In the genomic region with DNA sequence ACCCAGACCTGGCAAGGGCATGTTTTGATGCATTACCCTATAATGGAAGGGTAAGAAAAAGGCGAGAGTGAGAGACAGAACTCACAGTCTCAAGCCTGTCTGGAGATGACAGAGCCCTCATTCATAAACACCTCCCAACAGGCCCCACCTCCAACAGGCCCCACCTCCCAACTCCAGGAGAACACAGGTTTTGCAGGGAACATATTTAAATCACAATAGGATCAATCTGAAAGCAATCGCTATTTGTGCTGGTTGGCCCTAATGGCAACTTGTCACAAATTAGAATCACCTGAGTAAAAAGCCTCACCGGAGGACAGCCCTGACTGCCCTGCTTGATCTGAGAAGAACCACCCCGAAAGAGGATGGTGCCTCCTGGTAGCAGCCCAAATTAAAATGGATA, we compare ENCODE assay signal across 24 mouse cellular contexts. TPM values are rescaled to one million over a fixed set of nuclear protein-coding genes. Genes with fewer than 3 reads are reported as not detected.
DNase-seq lines count a peak whose midpoint lies in the region; ATAC-seq and TF ChIP-seq lines count a peak whose summit lies in the region.
"Had no signal": no experiment of that assay in that cellular context is flagged by ENCODE, and none has a peak within 500 bp of the region (broad histone marks: within the 10 kb centered on the region; RNA-seq: fewer than 3 reads in every experiment).

No protein-coding gene starts in this region.

- intact Hi-C loops in heart, postnatal 36 days (cut with DNase I), result no loop called here

- H3K27me3 ChIP-seq in heart, embryonic 10.5 days (ENCODE audit: insufficient read depth, poor library complexity, severe bottlenecking), result no peaks in the 10 kb centered on the region
- H3K27me3 ChIP-seq in midbrain, postnatal 0 days (ENCODE audit: insufficient read depth, low read length), result no peaks in the 10 kb centered on the region
- H3K27me3 ChIP-seq in stomach, postnatal 0 days (ENCODE audit: control insufficient read depth, insufficient read depth, low read length), result no peaks in the 10 kb centered on the region
- H3K27me3 ChIP-seq: embryonic facial prominence, embryonic 13.5 days; embryonic facial prominence, embryonic 15.5 days; forebrain, embryonic 12.5 days had no signal

- H3K27ac ChIP-seq in heart, embryonic 10.5 days, result no peak overlapping the region
- H3K27ac ChIP-seq in ES-E14 (ENCODE audit: insufficient read depth, low read depth, low read length, poor library complexity, severe bottlenecking), result no peak overlapping the region
- H3K27ac ChIP-seq in midbrain, postnatal 0 days (ENCODE audit: low read depth, low read length), result no peak overlapping the region
- H3K27ac ChIP-seq in stomach, postnatal 0 days (replicated peaks), result no peak overlapping the region
- H3K27ac ChIP-seq: embryonic facial prominence, embryonic 13.5 days; embryonic facial prominence, embryonic 15.5 days; forebrain, embryonic 10.5 days; forebrain, embryonic 12.5 days had no signal

- no peak overlapping the region for H3K4me3 ChIP-seq in heart, embryonic 10.5 days
- no peak overlapping the region for H3K4me3 ChIP-seq in ES-E14 (ENCODE audit: insufficient read depth in 1 of 2, low read depth in 1 of 2, low read length in 2 of 2, poor library complexity in 1 of 2, severe bottlenecking in 1 of 2)
- H3K4me3 ChIP-seq in midbrain, postnatal 0 days (ENCODE audit: low read depth, low read length), result no peak overlapping the region
- H3K4me3 ChIP-seq in stomach, postnatal 0 days (ENCODE audit: low read depth, low read length), result no peak overlapping the region
- H3K4me3 ChIP-seq: embryonic facial prominence, embryonic 13.5 days; embryonic facial prominence, embryonic 15.5 days; erythroblast, embryonic 14.5 days; forebrain, embryonic 10.5 days; forebrain, embryonic 12.5 days had no signal

- WGBS in heart, embryonic 10.5 days, result 63% methylated on average over 4 of the region's 4 CpGs
- 85% methylated on average over 4 of the region's 4 CpGs for WGBS in midbrain, postnatal 0 days
- WGBS in stomach, postnatal 0 days, result 69% methylated on average over 4 of the region's 4 CpGs

- no peak for TF ChIP-seq CTCF in midbrain, postnatal 0 days (IDR thresholded peaks at IDR 0.05)
- TF ChIP-seq CTCF in stomach, postnatal 0 days (IDR thresholded peaks at IDR 0.05; ENCODE audit: low read depth), result no peak

- no peak for TF ChIP-seq EP300 in stomach, postnatal 0 days (optimal IDR thresholded peaks at IDR 0.05)

- no peaks in the 10 kb centered on the region for H3K4me1 ChIP-seq in heart, embryonic 10.5 days
- peaks cover 5 to 8% of the 10 kb centered on the region in 2 experiments; a peak in 2 of 4 replicates for H3K4me1 ChIP-seq in ES-E14 (ENCODE audit: control insufficient read depth in 2 of 2, insufficient read depth in 2 of 2, low read length in 2 of 2, poor library complexity in 1 of 2)
- no peaks in the 10 kb centered on the region for H3K4me1 ChIP-seq in midbrain, postnatal 0 days (ENCODE audit: insufficient read depth, low read length)
- H3K4me1 ChIP-seq in stomach, postnatal 0 days (replicated peaks; ENCODE audit: control insufficient read depth, insufficient read depth), result no peaks in the 10 kb centered on the region
- H3K4me1 ChIP-seq: forebrain, embryonic 10.5 days; forebrain, embryonic 12.5 days had no signal

- H3K9me3 ChIP-seq in heart, embryonic 10.5 days, result no peaks in the 10 kb centered on the region; the same call in 1 of the 2 replicates
- H3K9me3 ChIP-seq in ES-E14 (ENCODE audit: control insufficient read depth, insufficient read depth, low read depth, low read length), result no peaks in the 10 kb centered on the region
- no peaks in the 10 kb centered on the region for H3K9me3 ChIP-seq in midbrain, postnatal 0 days (ENCODE audit: low read length)
- H3K9me3 ChIP-seq in stomach, postnatal 0 days (ENCODE audit: control insufficient read depth, low read length), result no peaks in the 10 kb centered on the region
- H3K9me3 ChIP-seq: embryonic facial prominence, embryonic 15.5 days; forebrain, embryonic 12.5 days had no signal

- ATAC-seq in midbrain, postnatal 0 days (ENCODE audit: low FRiP score), result no peak
- no peak for ATAC-seq in stomach, postnatal 0 days (ENCODE audit: low FRiP score, low TSS enrichment)
- ATAC-seq: forebrain, embryonic 14.5 days; forebrain, embryonic 16.5 days had no signal

- H3K9ac ChIP-seq in ES-E14 (ENCODE audit: insufficient read depth, low read depth, low read length, poor library complexity, severe bottlenecking), result no peak overlapping the region
- no peak overlapping the region for H3K9ac ChIP-seq in midbrain, postnatal 0 days (replicated peaks; ENCODE audit: low read length, poor library complexity, severe bottlenecking)
- H3K9ac ChIP-seq in stomach, postnatal 0 days (ENCODE audit: low read length), result no peak overlapping the region
- H3K9ac ChIP-seq: embryonic facial prominence, embryonic 13.5 days; embryonic facial prominence, embryonic 15.5 days; forebrain, embryonic 12.5 days had no signal

- in situ Hi-C loops in ES-E14 (cut with MboI; ENCODE audit: low sequenced_read_pairs in 2 of 2, unreplicated experiment in 2 of 2), result no loop called here

- no peak overlapping the region for H3K4me2 ChIP-seq in midbrain, postnatal 0 days (ENCODE audit: low read depth, low read length, poor library complexity, severe bottlenecking)
- no peak overlapping the region for H3K4me2 ChIP-seq in stomach, postnatal 0 days (replicated peaks; ENCODE audit: low read depth)
- H3K4me2 ChIP-seq: embryonic facial prominence, embryonic 13.5 days; embryonic facial prominence, embryonic 15.5 days; forebrain, embryonic 12.5 days had no signal

- H3K36me3 ChIP-seq in heart, embryonic 10.5 days, result peaks cover 10% of the 10 kb centered on the region
- no peaks in the 10 kb centered on the region for H3K36me3 ChIP-seq in ES-E14 (ENCODE audit: control insufficient read depth, insufficient read depth, low read length, poor library complexity, severe bottlenecking)
- peaks cover 2% of the 10 kb centered on the region; the same call in 1 of the 2 replicates for H3K36me3 ChIP-seq in midbrain, postnatal 0 days (ENCODE audit: insufficient read depth, low read length)
- H3K36me3 ChIP-seq in stomach, postnatal 0 days (ENCODE audit: control insufficient read depth, insufficient read depth, low read length), result no peaks in the 10 kb centered on the region
- H3K36me3 ChIP-seq: embryonic facial prominence, embryonic 15.5 days had no signal

- DNase-seq in heart, embryonic 10.5 days (ENCODE audit: low spot score), result peak; percentile 17
- no peak for DNase-seq in heart, postnatal 36 days
- peak; percentile 63 for DNase-seq in ES-E14 (ENCODE audit: low read depth, low spot score)
- peak; percentile 34 for DNase-seq in WW6 (ENCODE audit: low read depth, low spot score)
- DNase-seq in T-cell, adult 2 months (ENCODE audit: low spot score), result no peak
- no peak for DNase-seq in midbrain, postnatal 0 days (ENCODE audit: low spot score)
- DNase-seq in stomach, postnatal 0 days (ENCODE audit: low spot score), result no peak
- DNase-seq: adrenal gland, adult 2 months; adrenal gland, postnatal 10 days; adrenal gland, postnatal 25 days; cerebellum, adult 11 months; cerebellum, adult 18-20 months; cerebellum, adult 8-10 months; cerebellum, adult 9-11 months; cerebellum, postnatal 14 days; cerebellum, postnatal 36 days; embryo, embryonic 11 days had no signal

TF ChIP-seq in ES-E14, 5 proteins besides CTCF, POLR2A, EP300 and RAD21:
- no peak for TF ChIP-seq HCFC1 (IDR thresholded peaks at IDR 0.05; ENCODE audit: borderline replicate concordance, insufficient read depth, low read length)

RNA-seq across cellular contexts. Expression of gene Plxnc1, which starts 54.9 kb away (rescaled TPM):
- polyA plus RNA-seq in heart, embryonic 10.5 days (2016; fragmentation: Nextera tagmentation; extraction: Ambion mirVana), result 2.2 and 3.4 TPM in 2 replicates
- 1 to 10 TPM; 2.0 to 3.0 TPM for total RNA-seq in heart, postnatal 36 days (2021)
- 1.1 and 1.6 TPM in 2 replicates for total RNA-seq in ES-E14 (2012; rRNA removed)
- total RNA-seq in midbrain, postnatal 0 days (2014; rRNA removed), result 78.5 and 79.5 TPM in 2 replicates
- 11.2 and 12.9 TPM in 2 replicates for polyA plus RNA-seq in midbrain, postnatal 0 days (2015; fragmentation: Nextera tagmentation; extraction: Ambion mirVana)
- 0.67 and 1.0 TPM in 2 replicates for polyA plus RNA-seq in stomach, postnatal 0 days (2015; fragmentation: Nextera tagmentation; extraction: Ambion mirVana)

Comparison
In these comparisons a context has a peak if more than half of its experiments do, and no peak if none do; other contexts are left out.
1. DNase-seq: peak in heart, embryonic 10.5 days (single experiment), ES-E14 (single experiment) and WW6 (single experiment); none in heart, postnatal 36 days (0 of 2), T-cell, adult 2 months (single experiment), midbrain, postnatal 0 days (single experiment) and stomach, postnatal 0 days (single experiment).
2. RNA of gene Plxnc1, which starts 54.9 kb away (total RNA-seq): 78.5 to 79.5 TPM in midbrain, postnatal 0 days; 2.0 to 3.0 TPM in heart, postnatal 36 days and 1.1 to 1.6 TPM in ES-E14; every median in the first group is over 10 times any median in the second.